Mouse (Mus musculus): ENCODE measurements at regions not wholly inside any gene's neighbourhood (a gene's known extent, or its start where the extent isn't known, plus 50 kb on each side); places are given as distances from the start of the nearest gene placed in this dataset.

DNA sequence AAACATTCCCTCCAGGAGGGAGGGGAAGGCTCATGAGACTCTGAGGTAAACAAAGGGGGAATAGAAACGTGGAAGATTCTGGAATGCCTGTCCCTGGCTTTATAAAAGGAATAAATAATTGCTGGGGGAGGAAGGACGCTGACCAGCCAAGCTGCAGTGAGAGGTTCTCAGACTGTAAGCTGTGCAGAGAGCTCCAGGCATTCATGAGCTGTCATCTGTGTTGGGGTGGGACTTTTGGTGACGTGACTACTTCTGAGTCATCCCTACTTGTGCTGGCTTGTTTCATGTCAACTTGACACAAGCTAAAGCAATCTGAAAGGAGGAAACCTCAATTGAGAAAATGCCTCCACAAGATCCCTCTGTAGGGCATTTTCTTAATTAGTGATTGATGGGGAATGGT is 246.9 kb downstream of the Sp3 start:
- no peaks in the 10 kb centered on the region for H3K4me1 ChIP-seq (ENCODE audit: insufficient read depth, low read depth, low read length)

DNA sequence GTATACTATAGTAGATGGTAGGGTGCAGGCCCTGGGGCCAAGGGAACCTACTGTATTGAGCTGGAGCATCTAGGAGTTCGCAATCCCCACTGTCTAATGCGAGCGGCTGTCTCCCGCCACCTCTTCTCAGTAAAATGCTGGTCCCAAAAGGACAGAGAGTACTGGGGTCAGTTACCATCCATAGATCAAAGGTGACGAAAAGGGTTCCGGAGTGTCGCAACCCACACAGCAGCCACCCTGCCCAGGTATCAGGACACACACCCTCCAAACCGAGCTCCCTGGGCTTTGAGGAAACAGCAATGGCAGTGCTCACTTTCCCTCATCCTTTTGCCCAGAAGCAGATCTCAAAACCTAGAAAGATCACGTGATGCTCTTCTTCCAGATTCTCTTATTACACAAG is 245.2 kb downstream of the Sp3 start:
- 94% methylated on average over 9 of the region's 9 CpGs for WGBS
- DNase-seq (ENCODE audit: low spot score) = no peak

More for the DNA sequence above, 246.9 kb downstream of the Sp3 start:
- 40% methylated on average over 3 of the region's 3 CpGs for WGBS
- Histone ChIP-seq H3K9ac (replicated peaks; ENCODE audit: low read depth) (no peak overlapping the region), H3K4me3 (ENCODE audit: low read depth, low read length) (no peak overlapping the region), H3K36me3 (ENCODE audit: insufficient read depth, low read length) (no peaks in the 10 kb centered on the region), H3K27ac (ENCODE audit: low read length) (no peak overlapping the region), H3K9me3 (ENCODE audit: low read length) (no peaks in the 10 kb centered on the region), H3K27me3 (replicated peaks; ENCODE audit: insufficient read depth, low read length) (no peaks in the 10 kb centered on the region), H3K4me2 (replicated peaks; ENCODE audit: low read depth, low read length) (no peak overlapping the region)
- no peak for ATAC-seq
- peak; percentile 14 for DNase-seq (ENCODE audit: low spot score)
- TF ChIP-seq CTCF (IDR thresholded peaks at IDR 0.05) = no peak
- no peak for TF ChIP-seq EP300 (IDR thresholded peaks at IDR 0.05)

DNA sequence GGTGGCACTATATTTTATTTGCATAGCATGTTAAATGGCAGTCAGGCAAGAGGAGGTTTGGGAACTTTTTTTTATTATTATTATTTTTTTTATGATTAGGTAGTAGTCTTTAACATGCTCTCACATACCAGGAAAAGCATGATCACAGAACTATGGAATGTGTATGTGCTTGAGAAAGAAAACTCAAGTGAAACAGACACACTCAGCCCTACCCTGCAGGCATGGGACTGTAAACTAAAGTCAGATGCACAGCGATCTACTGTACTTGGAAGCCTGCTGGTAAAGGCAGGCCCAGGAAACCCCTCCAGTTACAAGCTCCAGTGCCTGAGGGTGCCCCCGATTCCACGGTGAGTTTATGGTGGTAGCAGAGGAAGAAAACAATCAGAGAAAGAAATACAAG is 243.6 kb downstream of the Sp3 start:
- Histone ChIP-seq H3K9me3 (ENCODE audit: low read length) (no peaks in the 10 kb centered on the region), H3K27ac (ENCODE audit: low read length) (no peak overlapping the region), H3K9ac (replicated peaks; ENCODE audit: low read depth) (no peak overlapping the region), H3K4me1 (ENCODE audit: insufficient read depth, low read depth, low read length) (no peaks in the 10 kb centered on the region), H3K27me3 (replicated peaks; ENCODE audit: insufficient read depth, low read length) (no peaks in the 10 kb centered on the region), H3K36me3 (ENCODE audit: insufficient read depth, low read length) (no peaks in the 10 kb centered on the region), H3K4me3 (ENCODE audit: low read depth, low read length) (no peak overlapping the region), H3K4me2 (replicated peaks; ENCODE audit: low read depth, low read length) (no peak overlapping the region)
- WGBS = 69% methylated on average over 3 of the region's 3 CpGs
- TF ChIP-seq EP300 (IDR thresholded peaks at IDR 0.05) (no peak), CTCF (IDR thresholded peaks at IDR 0.05) (no peak)
- ATAC-seq (peak; percentile 76), DNase-seq (ENCODE audit: low spot score) (peak; percentile 43)

More for the DNA sequence above, 245.2 kb downstream of the Sp3 start:
- Histone ChIP-seq H3K4me1 (ENCODE audit: insufficient read depth, low read depth, low read length) (no peaks in the 10 kb centered on the region), H3K9ac (replicated peaks; ENCODE audit: low read depth) (no peak overlapping the region), H3K9me3 (ENCODE audit: low read length) (no peaks in the 10 kb centered on the region), H3K27me3 (replicated peaks; ENCODE audit: insufficient read depth, low read length) (no peaks in the 10 kb centered on the region), H3K4me3 (ENCODE audit: low read depth, low read length) (no peak overlapping the region), H3K4me2 (replicated peaks; ENCODE audit: low read depth, low read length) (no peak overlapping the region), H3K27ac (ENCODE audit: low read length) (no peak overlapping the region), H3K36me3 (ENCODE audit: insufficient read depth, low read length) (no peaks in the 10 kb centered on the region)
- ATAC-seq = no peak
- TF ChIP-seq EP300 (IDR thresholded peaks at IDR 0.05) (no peak), CTCF (IDR thresholded peaks at IDR 0.05) (no peak)

- Histone ChIP-seq H3K4me1 (ENCODE audit: insufficient read depth, low read depth, low read length) (no peaks in the 10 kb centered on the region), H3K27ac (ENCODE audit: low read length) (no peak overlapping the region), H3K9me3 (ENCODE audit: low read length) (no peaks in the 10 kb centered on the region), H3K9ac (replicated peaks; ENCODE audit: low read depth) (no peak overlapping the region), H3K36me3 (ENCODE audit: insufficient read depth, low read length) (no peaks in the 10 kb centered on the region), H3K4me3 (ENCODE audit: low read depth, low read length) (no peak overlapping the region), H3K27me3 (replicated peaks; ENCODE audit: insufficient read depth, low read length) (no peaks in the 10 kb centered on the region), H3K4me2 (replicated peaks; ENCODE audit: low read depth, low read length) (peak overlapping the region; percentile 30)
- TF ChIP-seq EP300 (IDR thresholded peaks at IDR 0.05) (no peak), CTCF (IDR thresholded peaks at IDR 0.05) (peak; percentile 41)
- ATAC-seq (peak; percentile 70), DNase-seq (ENCODE audit: low spot score) (peak; percentile 53)
- 30% methylated on average over 22 of the region's 22 CpGs for WGBS
Observed at GRCm38 (mm10) chr2:72740391-72741361, 239.6 kb downstream of the Sp3 start.

DNA sequence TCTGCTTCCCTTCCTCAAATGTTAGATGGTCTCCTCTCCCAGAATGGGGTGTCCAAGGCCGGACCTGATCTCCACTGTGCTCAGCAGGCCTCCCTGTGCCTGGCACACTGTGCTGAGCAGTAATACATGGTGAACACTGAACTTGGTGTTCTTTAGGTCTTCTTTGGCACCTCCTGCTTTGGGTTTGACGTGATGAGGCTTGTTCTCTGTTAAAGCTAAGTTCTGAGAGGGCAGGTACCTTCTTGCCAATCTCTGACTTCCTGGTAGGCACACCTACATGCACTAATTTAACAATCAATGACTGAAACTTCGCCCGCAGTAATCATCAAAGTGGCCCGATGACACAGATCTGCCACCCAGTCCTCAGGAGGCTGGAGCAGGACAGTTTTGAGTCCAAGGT is 238.5 kb downstream of the Sp3 start:
- H3K36me3 ChIP-seq (ENCODE audit: insufficient read depth, low read length) = no peaks in the 10 kb centered on the region
- H3K4me1 ChIP-seq (ENCODE audit: insufficient read depth, low read depth, low read length) = no peaks in the 10 kb centered on the region
- TF ChIP-seq EP300 (IDR thresholded peaks at IDR 0.05) (no peak), CTCF (IDR thresholded peaks at IDR 0.05) (no peak)
- no peak for ATAC-seq
- H3K4me3 ChIP-seq (ENCODE audit: low read depth, low read length) = no peak overlapping the region
- no peak for DNase-seq (ENCODE audit: low spot score)
- no peaks in the 10 kb centered on the region for H3K9me3 ChIP-seq (ENCODE audit: low read length)
- H3K9ac ChIP-seq (replicated peaks; ENCODE audit: low read depth) = no peak overlapping the region
- no peaks in the 10 kb centered on the region for H3K27me3 ChIP-seq (replicated peaks; ENCODE audit: insufficient read depth, low read length)
- H3K4me2 ChIP-seq (replicated peaks; ENCODE audit: low read depth, low read length) = no peak overlapping the region
- 81% methylated on average over 5 of the region's 5 CpGs for WGBS
- H3K27ac ChIP-seq (ENCODE audit: low read length) = no peak overlapping the region

- no peaks in the 10 kb centered on the region for H3K36me3 ChIP-seq (ENCODE audit: insufficient read depth, low read length)
- 70% methylated on average over 3 of the region's 3 CpGs for WGBS
- H3K4me2 ChIP-seq (replicated peaks; ENCODE audit: low read depth, low read length) = no peak overlapping the region
- H3K9me3 ChIP-seq (ENCODE audit: low read length) = no peaks in the 10 kb centered on the region
- no peaks in the 10 kb centered on the region for H3K27me3 ChIP-seq (replicated peaks; ENCODE audit: insufficient read depth, low read length)
- no peaks in the 10 kb centered on the region for H3K4me1 ChIP-seq (ENCODE audit: insufficient read depth, low read depth, low read length)
- no peak for TF ChIP-seq EP300 (IDR thresholded peaks at IDR 0.05)
- TF ChIP-seq CTCF (IDR thresholded peaks at IDR 0.05) = no peak
- no peak overlapping the region for H3K4me3 ChIP-seq (ENCODE audit: low read depth, low read length)
- H3K9ac ChIP-seq (replicated peaks; ENCODE audit: low read depth) = no peak overlapping the region
- H3K27ac ChIP-seq (ENCODE audit: low read length) = no peak overlapping the region
- DNase-seq (ENCODE audit: low spot score) = no peak
- ATAC-seq = no peak
Observed at GRCm38 (mm10) chr2:72743651-72744050, 236.6 kb downstream of the Sp3 start.
